Mouse (Mus musculus) ES-CJ7 (cell line): ENCODE measurements around the gene Vmn1r34.
"Not testable (repeated sequence)": the region's sequence is repeated elsewhere in the genome, so short reads cannot be mapped to it uniquely, and the experiment has no call there.

Experiments used
- DNase-seq: peaks from one replicate; pipeline ENCODE4 v3.0.0; 2011; ENCODE audit warnings: low read depth, low spot score

Vmn1r34 gene

GRCm38 (mm10) chr6:66643779-66644178, at the start of gene Vmn1r34:
Vmn1r34 (minus strand) TSS chr6:66643879.
- DNase-seq: no peak

DNA sequence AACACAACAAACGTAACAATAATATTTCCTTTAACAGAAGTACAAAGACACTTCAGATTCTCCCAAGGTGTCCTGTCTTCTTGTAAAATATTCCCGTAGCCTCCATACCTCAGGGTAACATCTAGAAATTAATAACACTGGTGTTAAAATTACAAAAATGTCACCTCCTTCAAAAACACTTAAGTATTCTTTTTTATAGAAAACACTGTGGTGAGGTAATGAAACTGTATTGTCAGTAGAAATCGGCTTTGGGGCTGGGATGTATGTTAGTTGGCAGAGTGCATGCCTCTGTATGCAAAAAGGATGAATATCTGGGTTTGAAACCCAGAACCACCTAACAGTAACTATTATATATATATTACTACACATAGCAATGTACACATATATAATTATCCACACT, 42.1 kb upstream of the Vmn1r34 start, which contains the start of gene Vmn1r35:
Gene Vmn1r35 (minus strand): TSS at position 101 of the 400 bp plus-strand sequence.
- no peak for DNase-seq

- DNase-seq: not testable (repeated sequence)
Measured at GRCm38 (mm10) chr6:66618182-66618581, 25.5 kb downstream of the Vmn1r34 start, which contains the start of gene Vmn1r33. Vmn1r33 (minus strand) TSS chr6:66618282.

- DNase-seq: no peak
Measured at GRCm38 (mm10) chr6:66595804-66596203, 47.9 kb downstream of the Vmn1r34 start.
